Mouse (Mus musculus) lung, embryonic 16.5 days (tissue): ENCODE measurements around the gene Tial1. TPM values are rescaled to one million over a fixed set of nuclear protein-coding genes. Genes with fewer than 3 reads are reported as not detected.

Source experiments
- ATAC-seq: fragments of 200-750 bp; cut with Nextera tagmentation; 2 replicates; pipeline ENCODE4 v1.8.0; 2017; ENCODE audit warnings: low read depth, mild to moderate bottlenecking, moderate library complexity
- H3K27ac ChIP-seq: fragments of 300-500 bp; sonication (generic); 2 replicates; pipeline ENCODE4 v1.5.1; 2014; ENCODE audit warnings: mild to moderate bottlenecking, control low read depth, low read length
- H3K27me3 ChIP-seq: fragments of 300-500 bp; sonication (generic); 2 replicates; pipeline ENCODE4 v1.6.1; 2014; ENCODE audit warnings: low read depth, low read length, mixed read lengths; ENCODE audit not compliant: control insufficient read depth, insufficient read depth
- H3K36me3 ChIP-seq: fragments of 300-500 bp; sonication (generic); 2 replicates; pipeline ENCODE4 v1.6.1; 2014; ENCODE audit warnings: low read length; ENCODE audit not compliant: control insufficient read depth, insufficient read depth
- H3K4me1 ChIP-seq: fragments of 300-500 bp; sonication (generic); replicated peaks from 2 replicates; pipeline ENCODE4 v1.6.1; 2014; ENCODE audit warnings: low read length, mixed read lengths; ENCODE audit not compliant: control insufficient read depth, insufficient read depth
- H3K4me2 ChIP-seq: fragments of 300-500 bp; sonication (generic); 2 replicates; pipeline ENCODE4 v1.6.1; 2014; ENCODE audit warnings: low read depth, low read length, control low read depth
- H3K4me3 ChIP-seq: fragments of 300-500 bp; sonication (generic); 2 replicates; pipeline ENCODE4 v1.5.1; 2014; ENCODE audit warnings: mild to moderate bottlenecking, low read length, control low read depth
- H3K9ac ChIP-seq: fragments of 300-500 bp; sonication (generic); 2 replicates; pipeline ENCODE4 v1.6.1; 2014; ENCODE audit warnings: low read length, control low read depth
- H3K9me3 ChIP-seq: fragments of 300-500 bp; sonication (generic); 2 replicates; pipeline ENCODE4 v1.6.1; 2016; ENCODE audit warnings: low read length; ENCODE audit not compliant: control insufficient read depth
- WGBS: fragments of 180-500 bp; shearing (Covaris S2); extraction: QIAGEN DNeasy Blood & Tissue Kit; methylation state at CpG from one replicate; pipeline ENCODE4 v1.1.7; 2014; 5-methylcytosine and 5-hydroxymethylcytosine counted together
- polyA plus RNA-seq: library from polyadenylated mRNA; unstranded; fragments of >200 nt; fragmentation: Nextera tagmentation; extraction: Ambion mirVana; gene quantifications from 2 replicates; pipeline ENCODE4 v1.2.1, GENCODE M21; 2015

Tial1 gene
- polyA plus RNA-seq, 1 experiment from 2014 or later, result 27.1 TPM

DNA sequence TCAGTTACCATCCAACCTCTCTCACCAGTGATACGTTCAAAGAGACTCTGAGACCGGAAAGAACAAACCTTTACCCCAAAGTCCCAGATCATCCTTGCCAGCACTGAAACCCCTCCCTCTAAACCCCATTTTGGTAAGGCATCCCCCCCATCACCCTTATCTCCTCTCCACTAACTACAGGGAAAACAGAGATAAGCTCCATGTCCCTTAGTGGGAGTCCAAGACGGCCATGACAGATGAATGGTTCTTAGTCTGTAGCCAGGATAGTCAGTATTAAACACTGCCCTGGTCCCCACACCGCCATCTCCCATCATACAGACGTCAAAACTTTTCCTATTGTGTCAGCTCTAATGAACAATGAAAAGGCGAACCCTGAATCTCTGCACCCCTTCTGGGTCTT is 57.5 kb downstream of the Tial1 start:
- Histone ChIP-seq H3K4me2 (no peak overlapping the region), H3K4me1 (peaks cover 4% of the 10 kb centered on the region; the same call in 1 of the 2 replicates), H3K4me3 (no peak overlapping the region), H3K27me3 (no peaks in the 10 kb centered on the region), H3K9me3 (no peaks in the 10 kb centered on the region; the same call in 1 of the 2 replicates), H3K9ac (no peak overlapping the region), H3K27ac (no peak overlapping the region), H3K36me3 (peaks cover 10% of the 10 kb centered on the region)
- ATAC-seq, result no peak
- WGBS, result 66% methylated on average over 6 of the region's 6 CpGs

GRCm38 (mm10) chr7:128403586-128403985 is 57.9 kb downstream of the Tial1 start:
- no peak for ATAC-seq
- 42% methylated on average over 6 of the region's 6 CpGs for WGBS
- H3K4me3 ChIP-seq, result no peak overlapping the region
- H3K36me3 ChIP-seq, result peaks cover 10% of the 10 kb centered on the region
- peaks cover 4% of the 10 kb centered on the region; the same call in 1 of the 2 replicates for H3K4me1 ChIP-seq
- no peaks in the 10 kb centered on the region for H3K27me3 ChIP-seq
- no peak overlapping the region for H3K4me2 ChIP-seq
- H3K9ac ChIP-seq, result no peak overlapping the region
- H3K27ac ChIP-seq, result no peak overlapping the region
- H3K9me3 ChIP-seq, result no peaks in the 10 kb centered on the region; the same call in 1 of the 2 replicates

- no peak overlapping the region for H3K4me3 ChIP-seq
- 35% methylated on average over 10 of the region's 10 CpGs for WGBS
- no peak overlapping the region for H3K27ac ChIP-seq
- H3K4me2 ChIP-seq, result no peak overlapping the region
- H3K9ac ChIP-seq, result no peak overlapping the region
- peaks cover 4% of the 10 kb centered on the region; the same call in 1 of the 2 replicates for H3K4me1 ChIP-seq
- no peaks in the 10 kb centered on the region for H3K27me3 ChIP-seq
- no peaks in the 10 kb centered on the region; the same call in 1 of the 2 replicates for H3K9me3 ChIP-seq
- no peak for ATAC-seq
- peaks cover 10% of the 10 kb centered on the region for H3K36me3 ChIP-seq
Observed at GRCm38 (mm10) chr7:128403128-128403527, 58.4 kb downstream of the Tial1 start.

DNA sequence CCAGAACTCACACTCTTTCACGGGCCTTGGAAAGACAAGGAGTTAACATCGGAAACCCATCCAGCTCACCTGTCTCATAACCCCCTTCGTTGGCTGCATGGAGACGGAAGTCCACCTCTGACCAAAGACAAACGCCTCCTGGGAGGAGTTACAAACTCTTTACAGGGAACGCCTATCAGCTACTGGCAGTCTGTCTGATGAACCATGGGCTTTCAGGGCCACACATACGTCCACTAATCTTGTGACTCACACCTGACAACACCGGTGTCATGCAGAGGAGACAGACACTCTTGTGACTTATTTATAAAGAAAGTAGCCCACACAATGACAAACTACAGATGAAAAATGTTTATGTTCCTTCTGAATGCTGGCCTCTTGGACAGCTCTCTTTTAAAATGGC is 58.9 kb downstream of the Tial1 start:
- no peak overlapping the region for H3K4me2 ChIP-seq
- ATAC-seq, result no peak
- no peak overlapping the region for H3K9ac ChIP-seq
- WGBS, result 66% methylated on average over 8 of the region's 8 CpGs
- no peak overlapping the region for H3K4me3 ChIP-seq
- no peaks in the 10 kb centered on the region for H3K27me3 ChIP-seq
- H3K4me1 ChIP-seq, result peaks cover 4% of the 10 kb centered on the region; the same call in 1 of the 2 replicates
- H3K36me3 ChIP-seq, result peaks cover 10% of the 10 kb centered on the region
- H3K27ac ChIP-seq, result no peak overlapping the region
- no peaks in the 10 kb centered on the region; the same call in 1 of the 2 replicates for H3K9me3 ChIP-seq

GRCm38 (mm10) chr7:128398664-128399063 is 62.9 kb downstream of the Tial1 start:
- H3K27ac ChIP-seq, result no peak overlapping the region
- no peaks in the 10 kb centered on the region; the same call in 1 of the 2 replicates for H3K9me3 ChIP-seq
- no peak for ATAC-seq
- H3K9ac ChIP-seq, result no peak overlapping the region; the same call in 1 of the 2 replicates
- H3K27me3 ChIP-seq, result no peaks in the 10 kb centered on the region
- no peak overlapping the region for H3K4me3 ChIP-seq
- H3K4me2 ChIP-seq, result no peak overlapping the region
- H3K4me1 ChIP-seq, result no peaks in the 10 kb centered on the region
- peaks cover 10% of the 10 kb centered on the region for H3K36me3 ChIP-seq
- WGBS, result 67% methylated on average over 4 of the region's 4 CpGs

DNA sequence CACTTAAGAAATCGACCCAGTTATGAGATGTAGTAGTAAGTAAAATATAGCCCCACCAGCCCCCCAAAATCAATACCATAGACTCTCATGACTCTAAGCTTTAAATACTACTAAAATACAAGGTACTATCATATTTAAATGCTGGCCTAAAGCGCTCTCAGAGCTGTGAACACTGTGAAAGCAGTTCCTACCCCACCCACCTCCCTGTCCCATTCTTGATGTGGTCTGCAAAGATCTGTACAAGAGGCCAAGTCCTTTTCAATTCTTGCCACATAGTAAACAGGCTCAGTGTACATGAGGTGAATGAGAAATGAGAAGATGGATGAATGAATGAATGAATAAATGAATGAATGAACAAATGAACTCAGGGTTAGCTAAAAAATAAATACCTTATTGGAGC is 64.5 kb downstream of the Tial1 start:
- peaks cover 2% of the 10 kb centered on the region; the same call in 1 of the 2 replicates for H3K4me1 ChIP-seq
- ATAC-seq, result no peak
- no peaks in the 10 kb centered on the region for H3K27me3 ChIP-seq
- no peaks in the 10 kb centered on the region; the same call in 1 of the 2 replicates for H3K9me3 ChIP-seq
- no peak overlapping the region for H3K27ac ChIP-seq
- H3K4me2 ChIP-seq, result no peak overlapping the region
- WGBS, result 57% methylated on average over 2 of the region's 2 CpGs
- H3K36me3 ChIP-seq, result peaks cover 9% of the 10 kb centered on the region
- no peak overlapping the region for H3K9ac ChIP-seq
- H3K4me3 ChIP-seq, result no peak overlapping the region

DNA sequence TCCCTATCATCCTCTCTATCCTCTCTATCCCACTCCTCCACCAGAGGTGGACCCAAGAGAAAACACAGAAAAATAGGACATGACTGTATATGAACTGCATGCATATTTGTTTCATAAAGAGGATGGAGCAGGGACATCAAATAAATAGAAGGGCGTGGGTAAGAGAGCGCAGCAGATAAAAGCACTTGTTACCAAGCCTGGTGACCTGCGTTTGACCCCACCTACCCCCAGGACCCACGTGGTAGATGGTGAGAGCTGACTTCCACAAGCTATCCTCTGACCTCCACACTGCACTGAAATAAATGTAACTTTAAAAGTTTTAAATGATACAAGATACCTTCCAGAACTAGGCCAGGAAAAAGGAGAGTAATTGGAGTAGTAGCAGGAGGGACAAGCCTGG is 67.8 kb downstream of the Tial1 start:
- no peaks in the 10 kb centered on the region for H3K27me3 ChIP-seq
- no peak overlapping the region for H3K4me2 ChIP-seq
- no peak overlapping the region for H3K9ac ChIP-seq
- 43% methylated on average over 4 of the region's 4 CpGs for WGBS
- H3K4me3 ChIP-seq, result no peak overlapping the region
- no peak overlapping the region for H3K27ac ChIP-seq
- H3K4me1 ChIP-seq, result peaks cover 12% of the 10 kb centered on the region
- H3K36me3 ChIP-seq, result no peaks in the 10 kb centered on the region
- H3K9me3 ChIP-seq, result no peaks in the 10 kb centered on the region
- no peak for ATAC-seq

DNA sequence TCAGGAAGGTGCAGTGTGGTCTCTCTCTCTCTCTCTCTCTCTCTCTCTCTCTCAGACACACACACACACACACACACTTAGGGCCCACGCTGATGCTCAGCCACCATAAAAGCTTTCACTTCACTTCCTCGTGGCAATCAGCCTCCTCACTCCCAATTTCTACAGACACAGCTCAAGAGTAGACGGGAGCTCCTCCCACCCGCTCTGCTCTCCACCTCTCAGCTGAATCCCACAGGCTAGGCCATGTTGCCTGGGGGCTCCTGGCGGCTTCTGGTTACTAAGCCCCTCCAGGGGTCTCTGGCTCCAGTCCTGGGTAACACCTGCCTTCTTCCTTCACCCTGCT is 68.6 kb downstream of the Tial1 start:
- Histone ChIP-seq H3K36me3 (no peaks in the 10 kb centered on the region), H3K4me2 (no peak overlapping the region), H3K4me1 (peaks cover 15% of the 10 kb centered on the region), H3K9ac (no peak overlapping the region), H3K27ac (0 out of 2 replicates have a peak overlapping the region, but pooled peaks have one; percentile 27), H3K27me3 (no peaks in the 10 kb centered on the region), H3K9me3 (no peaks in the 10 kb centered on the region), H3K4me3 (no peak overlapping the region)
- no peak for ATAC-seq
- WGBS, result 33% methylated on average over 5 of the region's 5 CpGs

GRCm38 (mm10) chr7:128392071-128392971 is 69.2 kb downstream of the Tial1 start:
- no peak overlapping the region for H3K4me2 ChIP-seq

More at GRCm38 (mm10) chr7:128392071-128392971, 69.2 kb downstream of the Tial1 start:
- ATAC-seq, result peak; percentile 35; the same call in 1 of the 2 replicates
- peaks cover 15% of the 10 kb centered on the region for H3K4me1 ChIP-seq
- H3K9me3 ChIP-seq, result no peaks in the 10 kb centered on the region
- H3K27ac ChIP-seq, result peak overlapping the region; percentile 19; the same call in 1 of the 2 replicates
- H3K9ac ChIP-seq, result no peak overlapping the region
- 66% methylated on average over 18 of the region's 18 CpGs for WGBS
- no peaks in the 10 kb centered on the region for H3K27me3 ChIP-seq
- H3K4me3 ChIP-seq, result no peak overlapping the region
- H3K36me3 ChIP-seq, result no peaks in the 10 kb centered on the region
